Mouse (Mus musculus): ENCODE measurements around the gene Rab7b.

DNA sequence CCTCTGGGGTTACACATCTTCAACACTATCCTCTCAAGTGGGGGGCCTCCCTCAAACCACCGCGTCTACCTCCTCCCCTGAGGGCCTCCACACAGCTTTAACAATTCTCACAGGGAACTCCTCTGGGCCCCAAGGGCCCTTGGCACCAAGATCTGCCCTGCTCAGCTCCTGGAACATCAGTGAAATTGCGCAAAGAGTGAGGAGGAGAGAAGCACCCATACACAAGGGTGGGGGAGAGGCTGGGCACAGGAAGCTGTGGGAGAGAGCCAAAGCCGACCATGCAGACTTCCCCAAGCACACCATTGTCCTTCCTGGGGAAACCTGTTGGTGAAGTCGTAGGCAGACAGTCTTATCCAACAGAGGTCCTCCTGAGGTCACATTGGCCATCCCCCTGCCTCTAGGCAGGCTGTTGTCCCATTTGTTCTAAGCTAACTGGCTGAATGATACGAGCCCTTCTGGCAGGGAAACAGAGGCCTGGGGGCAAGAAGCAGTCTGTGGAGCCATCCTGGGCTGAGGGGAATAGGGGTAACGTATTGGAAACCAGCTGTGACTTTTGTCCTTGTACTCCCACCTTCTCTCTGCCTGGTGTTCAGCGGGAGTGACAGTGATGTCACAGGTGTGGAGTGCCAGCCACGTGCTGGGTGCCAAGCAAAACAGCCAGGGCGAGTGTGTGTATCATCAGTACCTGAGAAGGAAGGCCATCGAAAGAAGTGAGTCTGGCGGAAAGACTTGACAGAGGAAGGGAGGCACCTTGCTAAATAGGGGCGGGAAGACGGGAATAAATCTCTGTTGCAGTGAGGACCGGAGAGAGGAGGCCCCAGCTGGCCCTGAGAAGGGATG, 61.4 kb downstream of the Rab7b start:
- no peak for TF ChIP-seq CTCF (IDR thresholded peaks at IDR 0.05; ENCODE audit: extremely low read depth, insufficient read length, insufficient replicate concordance, low read depth, low read length)
- no peak for TF ChIP-seq POLR2A (IDR thresholded peaks at IDR 0.05; ENCODE audit: low read depth, low read length)
